Mouse (Mus musculus) induced T-regulatory cell, adult 2 months (primary cell): ENCODE measurements around the gene Alyref2.

Source experiments
- DNase-seq: peaks from one replicate; pipeline ENCODE4 v3.0.0-alpha.2; 2012; ENCODE audit warnings: low read depth

Alyref2 gene

GRCm38 (mm10) chr1:171501016-171501610 lies 2.2 kb upstream of the Alyref2 start:
- DNase-seq = no peak

DNA sequence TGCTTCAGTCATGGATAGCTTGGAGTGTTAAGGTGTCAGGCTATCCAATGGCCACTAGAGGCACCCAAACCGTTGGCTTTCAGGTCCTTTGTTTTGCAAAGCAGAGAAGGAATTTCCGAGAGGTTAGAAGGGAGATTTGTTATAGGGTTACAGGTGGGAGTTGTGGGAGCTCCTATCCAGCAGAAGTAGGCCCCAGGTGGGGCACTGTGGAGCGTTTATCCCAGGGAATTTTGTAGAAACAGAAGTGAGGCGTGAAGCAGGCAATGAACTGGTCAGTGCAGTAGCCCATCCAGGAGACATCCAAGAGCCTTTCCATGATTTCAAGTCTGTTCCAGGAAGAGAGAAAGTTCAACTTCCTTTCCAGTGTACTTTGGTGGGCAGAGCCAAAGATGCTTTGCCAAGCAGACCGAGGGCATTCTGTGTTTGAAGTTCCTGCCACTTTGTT lies 1.6 kb upstream of the Alyref2 start:
- DNase-seq = peak; percentile 71

DNA sequence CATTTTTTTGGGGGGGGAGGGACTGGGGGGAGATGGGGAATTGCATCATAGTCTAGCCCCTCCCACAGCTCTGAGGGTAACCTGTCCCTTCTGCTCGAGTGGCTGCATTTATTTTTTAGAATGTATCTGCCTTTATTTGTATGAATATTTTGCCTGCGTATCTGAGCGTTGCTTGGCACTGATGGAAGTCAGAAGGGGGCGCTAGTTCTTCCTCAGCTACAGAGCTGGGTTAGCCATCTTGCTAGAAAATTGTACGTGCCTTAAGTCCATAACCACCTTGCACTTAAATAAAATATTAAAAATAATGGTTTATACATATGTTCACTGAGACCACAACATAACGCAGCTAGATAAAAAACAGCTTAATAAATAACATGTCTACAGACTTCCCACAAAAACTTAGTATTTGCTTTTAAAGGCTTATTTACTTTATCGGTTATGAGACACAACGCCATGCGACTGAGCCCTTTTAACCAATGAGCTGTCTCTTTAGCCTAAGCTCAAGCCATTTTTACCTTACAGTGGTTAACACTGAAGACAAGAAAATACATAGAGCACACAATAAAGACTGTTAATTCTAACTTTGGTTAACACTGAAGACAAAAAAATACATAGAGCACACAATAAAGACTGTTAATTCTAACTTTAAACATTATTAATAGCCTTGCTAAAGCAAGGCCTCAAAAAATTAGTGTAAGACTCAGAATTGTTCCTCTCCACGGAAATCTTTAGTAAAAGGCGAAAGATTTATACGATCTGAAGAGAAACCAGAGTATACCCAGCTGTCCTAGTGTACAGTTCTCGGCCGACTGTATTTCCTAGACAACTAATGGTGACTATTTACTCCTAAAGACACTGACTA lies 659 bp upstream of the Alyref2 start:
- DNase-seq = peak; percentile 91

DNA sequence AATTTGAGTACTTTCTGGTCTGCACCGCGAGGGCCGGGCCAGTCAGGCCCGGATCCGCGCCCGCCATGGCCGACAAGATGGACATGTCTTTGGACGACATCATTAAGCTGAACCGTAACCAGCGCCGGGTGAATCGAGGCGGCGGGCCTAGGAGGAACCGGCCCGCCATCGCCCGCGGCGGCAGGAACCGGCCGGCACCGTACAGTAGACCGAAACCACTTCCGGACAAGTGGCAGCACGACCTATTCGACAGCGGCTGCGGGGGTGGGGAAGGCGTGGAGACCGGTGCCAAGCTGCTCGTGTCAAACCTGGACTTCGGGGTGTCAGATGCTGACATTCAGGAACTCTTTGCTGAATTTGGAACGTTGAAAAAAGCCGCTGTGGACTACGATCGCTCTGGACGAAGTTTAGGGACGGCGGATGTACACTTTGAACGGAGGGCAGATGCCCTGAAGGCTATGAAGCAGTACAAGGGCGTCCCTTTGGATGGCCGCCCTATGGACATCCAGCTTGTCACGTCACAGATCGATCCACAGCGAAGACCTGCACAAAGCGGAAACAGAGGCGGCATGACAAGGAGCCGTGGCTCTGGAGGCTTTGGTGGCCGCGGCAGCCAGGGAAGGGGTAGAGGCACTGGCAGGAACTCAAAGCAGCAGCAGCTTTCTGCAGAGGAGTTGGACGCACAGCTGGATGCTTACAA lies 464 bp downstream of the Alyref2 start:
- DNase-seq = peak; percentile 83

GRCm38 (mm10) chr1:171504586-171504985 lies 1.3 kb downstream of the Alyref2 start:
- peak; percentile 52 for DNase-seq

GRCm38 (mm10) chr1:171513234-171513633 lies 10.0 kb downstream of the Alyref2 start:
- peak; percentile 44 for DNase-seq

GRCm38 (mm10) chr1:171513760-171514159 lies 10.5 kb downstream of the Alyref2 start:
- no peak for DNase-seq

GRCm38 (mm10) chr1:171515039-171515438 lies 11.8 kb downstream of the Alyref2 start:
- peak; percentile 47 for DNase-seq

DNA sequence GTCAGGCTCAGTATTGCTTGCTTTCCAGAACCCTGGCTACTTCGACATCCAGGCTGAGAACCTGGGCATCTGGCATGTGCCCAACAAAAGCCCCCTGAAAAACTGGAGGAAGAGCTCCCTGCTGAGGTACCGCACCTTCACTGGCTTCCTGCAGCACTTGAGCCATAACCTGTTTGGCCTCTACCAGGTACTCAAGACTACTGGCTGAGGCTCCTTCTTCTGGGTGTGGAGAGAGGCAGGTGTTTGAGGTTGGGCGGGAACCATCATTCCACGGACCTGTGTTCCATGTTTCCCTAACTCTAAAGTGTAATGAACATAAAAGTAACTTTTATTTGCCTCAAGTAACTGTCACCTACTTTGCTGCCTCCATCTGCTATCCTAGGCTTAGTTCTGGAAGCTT lies 12.3 kb downstream of the Alyref2 start:
- no peak for DNase-seq

GRCm38 (mm10) chr1:171531367-171531766 lies 28.1 kb downstream of the Alyref2 start:
- DNase-seq = no peak

GRCm38 (mm10) chr1:171532830-171533229 lies 29.6 kb downstream of the Alyref2 start:
- peak; percentile 63 for DNase-seq

GRCm38 (mm10) chr1:171534557-171534956 lies 31.3 kb downstream of the Alyref2 start:
- DNase-seq = no peak

- no peak for DNase-seq
Observed at GRCm38 (mm10) chr1:171535194-171535593, 31.9 kb downstream of the Alyref2 start, which contains the start of gene Itln1. Itln1 (minus strand) TSS chr1:171535294.

DNA sequence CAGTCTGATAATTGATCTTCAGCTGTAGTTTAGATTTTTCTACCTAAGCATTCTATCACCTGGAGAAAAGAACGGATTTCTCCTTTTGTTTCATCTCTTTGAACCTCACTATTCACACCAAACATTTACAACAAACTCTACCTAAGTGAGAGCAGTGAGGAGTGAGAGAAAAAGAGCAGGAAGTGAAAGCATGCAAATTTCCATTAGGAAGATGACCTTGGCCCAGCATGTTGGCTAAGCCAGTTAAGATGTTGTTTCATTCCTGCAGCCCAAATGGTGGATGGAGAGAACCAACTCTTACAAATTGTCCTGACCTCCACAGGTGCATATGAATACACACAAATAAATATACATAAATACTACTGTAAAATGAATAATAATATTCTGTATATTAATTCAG lies 37.4 kb downstream of the Alyref2 start:
- no peak for DNase-seq

DNA sequence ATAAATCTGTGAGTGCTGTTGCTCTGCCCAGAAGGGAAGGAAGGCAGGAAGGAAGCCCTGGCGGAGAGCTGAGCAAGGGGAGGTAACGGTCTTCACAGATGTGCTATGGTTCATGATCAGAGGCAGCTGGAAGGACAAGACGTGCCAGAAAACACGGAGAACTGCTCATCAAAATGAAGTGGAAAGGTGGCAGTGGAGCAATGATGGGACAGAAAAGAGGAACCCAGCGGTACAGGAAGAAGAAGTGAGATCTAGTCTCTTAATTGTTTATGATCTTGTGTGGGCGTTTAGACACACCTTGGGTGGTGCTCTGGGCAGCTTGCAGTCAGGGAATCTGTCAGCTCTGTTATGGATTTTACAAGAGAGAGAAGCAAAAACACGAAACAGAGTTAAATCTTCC lies 48.0 kb downstream of the Alyref2 start:
- peak; percentile 24 for DNase-seq

- no peak for DNase-seq
Observed at GRCm38 (mm10) chr1:171552230-171552629, 49.0 kb downstream of the Alyref2 start.

DNA sequence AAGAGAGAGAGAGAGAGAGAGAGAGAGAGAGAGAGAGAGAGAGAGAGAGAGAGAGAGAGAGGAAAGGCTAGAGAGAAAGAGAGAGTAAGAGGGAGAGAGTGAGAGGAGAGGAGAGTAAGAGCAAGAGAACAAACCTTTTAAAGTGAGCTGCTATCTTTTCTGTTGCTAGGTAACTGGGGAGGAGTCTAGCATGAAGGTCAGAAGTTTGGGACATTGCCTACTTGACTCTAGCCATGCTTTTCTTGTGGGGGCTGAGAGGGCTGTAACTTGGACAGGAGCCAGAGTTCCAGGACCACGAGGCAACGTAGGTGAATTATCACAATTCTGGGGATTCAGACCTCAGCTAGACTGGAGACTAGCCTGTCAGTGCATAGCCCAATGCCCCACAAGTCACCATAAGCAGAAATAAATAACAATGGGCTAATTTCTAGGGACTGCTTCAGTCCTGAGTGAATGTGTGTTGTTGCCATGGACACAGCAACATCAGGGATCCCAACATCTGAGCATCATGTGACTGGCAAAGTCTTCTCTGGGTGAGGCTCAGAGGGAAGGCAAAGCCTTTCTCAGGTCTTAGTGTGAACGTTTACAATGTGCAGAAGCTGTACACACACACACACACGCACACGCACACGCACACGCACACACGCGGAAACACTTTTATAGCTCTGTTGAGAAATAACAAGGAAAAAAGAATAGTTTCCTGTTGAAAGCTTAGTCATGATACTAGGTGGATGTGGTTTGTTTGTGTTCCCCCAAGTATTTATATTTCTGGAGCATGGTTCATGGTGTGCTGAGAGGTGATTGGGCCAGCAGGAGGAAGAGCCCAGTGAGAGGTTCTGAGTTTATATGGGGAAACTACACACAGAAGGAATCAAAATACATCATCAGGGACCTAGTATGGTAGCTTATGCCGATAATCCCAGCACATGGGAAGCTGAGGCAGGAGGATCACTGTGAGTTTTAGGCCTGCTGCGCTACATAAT lies 50.4 kb downstream of the Alyref2 start:
- no peak for DNase-seq
